Mouse (Mus musculus) liver, embryonic 14 days (tissue): ENCODE measurements around the gene Zdhhc14. TPM values are rescaled to one million over a fixed set of nuclear protein-coding genes. Genes with fewer than 3 reads are reported as not detected.

Experiments used
- polyA plus RNA-seq: library from polyadenylated mRNA; depleted of rRNA; stranded (reverse); fragments of >200 nt; gene quantifications from 2 replicates; pipeline ENCODE4 v1.2.3, GENCODE M21; 2012; rRNA removed

The Zdhhc14 gene
- polyA plus RNA-seq, result 2.5 and 2.8 TPM in 2 replicates

DNA sequence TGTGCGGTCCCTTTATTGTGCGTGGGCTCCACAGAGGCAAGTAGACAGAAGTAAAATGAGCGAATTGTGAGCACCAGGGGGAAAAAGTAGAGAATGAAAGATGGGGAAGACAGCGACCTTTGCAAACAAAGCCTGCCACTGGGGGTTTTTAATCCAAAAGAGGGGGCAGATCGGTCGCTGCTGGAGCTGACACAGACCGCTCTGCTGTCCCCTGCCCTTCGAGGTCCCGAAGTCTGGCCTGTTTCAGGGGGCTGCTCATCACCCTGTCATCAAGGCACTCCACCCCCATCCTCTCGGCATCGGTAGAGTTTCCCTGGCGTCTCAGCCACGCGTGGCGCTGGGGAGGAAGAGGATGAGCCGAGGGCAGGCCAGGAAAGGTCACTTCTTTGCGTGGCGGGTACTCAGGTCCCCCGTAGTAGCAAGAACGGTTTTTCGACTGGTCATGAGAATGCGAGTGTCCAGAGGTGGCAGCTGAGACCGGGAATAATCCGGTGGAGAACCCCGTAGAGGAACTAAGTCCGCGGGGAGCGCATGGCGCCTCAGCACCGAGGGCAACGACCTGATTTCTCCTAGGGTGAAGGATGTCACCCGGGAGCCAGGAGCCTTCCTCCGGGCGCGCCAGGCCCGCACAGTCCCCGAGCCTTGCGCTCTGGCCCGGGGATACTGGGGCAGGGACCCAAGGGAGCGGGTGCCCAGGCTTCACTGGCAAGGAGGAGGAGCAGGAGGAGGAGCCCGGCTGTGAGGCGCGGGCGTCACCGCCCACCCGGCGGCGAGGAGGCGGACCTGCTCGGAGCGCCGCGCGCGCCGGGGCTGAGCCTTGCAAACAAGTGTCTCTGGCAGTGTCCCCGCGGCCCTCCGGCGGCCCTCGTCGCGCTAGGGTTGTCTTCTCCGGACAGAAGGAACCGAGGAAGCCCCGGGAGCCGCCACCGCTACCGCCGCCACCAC lies at the start of gene Zdhhc14:
Gene Zdhhc14 (plus strand): TSS at position 757 of the 945 bp plus-strand sequence.

Other genes with a start within 250 kb of the Zdhhc14 start
- gene Ldhal6b, start 73.8 kb upstream of the Zdhhc14 start, polyA plus RNA-seq, result 0.09 and 0.16 TPM in 2 replicates
- 13.7 and 14.0 TPM in 2 replicates for gene Tmem242, start 52.3 kb upstream of the Zdhhc14 start, polyA plus RNA-seq